Mouse (Mus musculus) kidney, postnatal 0 days (tissue): ENCODE results near the gene Gbx1. TPM values are rescaled to one million over a fixed set of nuclear protein-coding genes. Genes with fewer than 3 reads are reported as not detected.

Experiments
- ATAC-seq: fragments of 200-750 bp; cut with Nextera tagmentation; replicated peaks from 2 replicates; pipeline ENCODE4 v1.8.0; 2017; ENCODE audit warnings: low read depth, moderate number of reproducible peaks, moderate TSS enrichment, moderate library complexity; ENCODE audit not compliant: low FRiP score
- DNase-seq: peaks from one replicate; pipeline ENCODE4 v3.0.0-alpha.2; 2016; ENCODE audit warnings: low spot score
- H3K27ac ChIP-seq: fragments of 300-500 bp; sonication (generic); 2 replicates; pipeline ENCODE4 v1.5.1; 2014; ENCODE audit warnings: mild to moderate bottlenecking
- H3K27me3 ChIP-seq: fragments of 300-500 bp; sonication (generic); 2 replicates; pipeline ENCODE4 v1.6.1; 2014; ENCODE audit warnings: low read length, mixed read lengths; ENCODE audit not compliant: insufficient read depth
- H3K36me3 ChIP-seq: fragments of 300-500 bp; sonication (generic); 2 replicates; pipeline ENCODE4 v1.6.1; 2014; ENCODE audit warnings: low read length, mixed read lengths; ENCODE audit not compliant: insufficient read depth
- H3K4me1 ChIP-seq: fragments of 300-500 bp; sonication (generic); replicated peaks from 2 replicates; pipeline ENCODE4 v1.6.1; 2014; ENCODE audit warnings: antibody characterized with exemption, low read length, mixed read lengths; ENCODE audit not compliant: insufficient read depth
- H3K4me2 ChIP-seq: fragments of 300-500 bp; sonication (generic); 2 replicates; pipeline ENCODE4 v1.6.1; 2014; ENCODE audit warnings: mild to moderate bottlenecking, low read length, moderate library complexity, mixed read lengths
- H3K4me3 ChIP-seq: fragments of 300-500 bp; sonication (generic); replicated peaks from 2 replicates; pipeline ENCODE4 v1.5.1; 2014; ENCODE audit warnings: low read depth, low read length
- H3K9ac ChIP-seq: fragments of 300-500 bp; sonication (generic); 2 replicates; pipeline ENCODE4 v1.6.1; 2014; ENCODE audit warnings: low read depth, low read length
- H3K9me3 ChIP-seq: fragments of 300-500 bp; sonication (generic); replicated peaks from 2 replicates; pipeline ENCODE4 v1.6.1; 2016; ENCODE audit warnings: low read length, inconsistent platforms, mixed read lengths
- CTCF ChIP-seq: IDR thresholded peaks from 2 replicates; pipeline ENCODE4 v1.5.1; 2016; ENCODE audit warnings: antibody characterized with exemption, low read depth, mild to moderate bottlenecking, moderate library complexity
- WGBS: fragments of 180-500 bp; shearing (Covaris S2); extraction: QIAGEN DNeasy Blood & Tissue Kit; methylation state at CpG from one replicate; pipeline ENCODE4 v1.1.7; 2014; 5-methylcytosine and 5-hydroxymethylcytosine counted together
- polyA plus RNA-seq: library from polyadenylated mRNA; unstranded; fragments of >200 nt; fragmentation: Nextera tagmentation; extraction: Ambion mirVana; gene quantifications from 2 replicates; pipeline ENCODE4 v1.2.1, GENCODE M21; 2015

Gene Gbx1
- polyA plus RNA-seq, 1 experiment from 2014 or later, result 0.04 TPM

GRCm38 (mm10) chr5:24550598-24551316 is 23.8 kb upstream of the Gbx1 start:
- 8% methylated on average over 26 of the region's 26 CpGs for WGBS
- H3K9me3 ChIP-seq, result no peaks in the 10 kb centered on the region
- H3K4me1 ChIP-seq, result peaks cover 6% of the 10 kb centered on the region; the same call in 1 of the 2 replicates
- peak overlapping the region; percentile 46 for H3K4me2 ChIP-seq
- H3K4me3 ChIP-seq, result no peak overlapping the region
- DNase-seq (peak; percentile 54), ATAC-seq (peak; percentile 51)
- no peak for TF ChIP-seq CTCF
- H3K27ac ChIP-seq, result no peak overlapping the region
- H3K27me3 ChIP-seq, result 0 out of 2 replicates have a peak, but pooled peaks cover under 1% of the 10 kb centered on the region
- H3K36me3 ChIP-seq, result no peaks in the 10 kb centered on the region
- H3K9ac ChIP-seq, result peak overlapping the region; percentile 36

GRCm38 (mm10) chr5:24542643-24543042 is 15.6 kb upstream of the Gbx1 start:
- no peak overlapping the region for H3K4me2 ChIP-seq
- H3K9me3 ChIP-seq, result no peaks in the 10 kb centered on the region
- H3K4me1 ChIP-seq, result peaks cover 21% of the 10 kb centered on the region; the same call in 1 of the 2 replicates
- WGBS, result 83% methylated on average over 7 of the region's 7 CpGs
- no peaks in the 10 kb centered on the region for H3K36me3 ChIP-seq
- ATAC-seq (no peak), DNase-seq (no peak)
- no peak overlapping the region for H3K9ac ChIP-seq
- no peak for TF ChIP-seq CTCF
- H3K27me3 ChIP-seq, result 0 out of 2 replicates have a peak, but pooled peaks cover 3% of the 10 kb centered on the region
- no peak overlapping the region for H3K27ac ChIP-seq
- no peak overlapping the region for H3K4me3 ChIP-seq

- Histone ChIP-seq H3K4me2 (peak overlapping the region; percentile 55), H3K4me3 (peak overlapping the region; percentile 7; the same call in 1 of the 2 replicates), H3K27me3 (0 out of 2 replicates have a peak, but pooled peaks cover 3% of the 10 kb centered on the region), H3K27ac (no peak overlapping the region), H3K36me3 (no peaks in the 10 kb centered on the region), H3K9ac (peak overlapping the region; percentile 10; the same call in 1 of the 2 replicates), H3K9me3 (no peaks in the 10 kb centered on the region), H3K4me1 (peaks cover 21% of the 10 kb centered on the region; the same call in 1 of the 2 replicates)
- DNase-seq, result no peak
- WGBS, result 13% methylated on average over 6 of the region's 6 CpGs
- no peak for ATAC-seq
- TF ChIP-seq CTCF, result no peak
Measured at GRCm38 (mm10) chr5:24541144-24541569, 14.2 kb upstream of the Gbx1 start.

GRCm38 (mm10) chr5:24540387-24541143 is 13.6 kb upstream of the Gbx1 start, which contains the start of gene Asb10:
Gene Asb10, minus strand, starts transcription at chr5:24540978.
- TF ChIP-seq CTCF, result peak; percentile 17; the same call in 1 of the 2 replicates
- H3K27me3 ChIP-seq, result 0 out of 2 replicates have a peak, but pooled peaks cover under 1% of the 10 kb centered on the region
- H3K9me3 ChIP-seq, result no peaks in the 10 kb centered on the region
- 17% methylated on average over 14 of the region's 14 CpGs for WGBS
- peak within 1 kb of the TSS; percentile 10; the same call in 1 of the 2 replicates for H3K9ac ChIP-seq
- ATAC-seq, result peak; percentile 73
- H3K4me3 ChIP-seq, result peak within 1 kb of the TSS; percentile 7; the same call in 1 of the 2 replicates
- peak within 1 kb of the TSS; percentile 55 for H3K4me2 ChIP-seq
- H3K36me3 ChIP-seq, result no peaks in the 10 kb centered on the region
- peaks cover 21% of the 10 kb centered on the region; the same call in 1 of the 2 replicates for H3K4me1 ChIP-seq
- no peak within 1 kb of the TSS for H3K27ac ChIP-seq
- peak; percentile 73 for DNase-seq

- ATAC-seq (no peak), DNase-seq (no peak)
- Histone ChIP-seq H3K36me3 (no peaks in the 10 kb centered on the region), H3K4me1 (peaks cover 21% of the 10 kb centered on the region; the same call in 1 of the 2 replicates), H3K4me2 (no peak overlapping the region), H3K27ac (no peak overlapping the region), H3K27me3 (no peaks in the 10 kb centered on the region), H3K4me3 (no peak overlapping the region), H3K9me3 (no peaks in the 10 kb centered on the region), H3K9ac (no peak overlapping the region)
- no peak for TF ChIP-seq CTCF
- 71% methylated on average over 22 of the region's 22 CpGs for WGBS
Measured at GRCm38 (mm10) chr5:24539571-24540296, 12.7 kb upstream of the Gbx1 start.
